Mouse (Mus musculus) frontal cortex, adult 2 months (tissue): ENCODE data around the gene Srp54b. TPM values are rescaled to one million over a fixed set of nuclear protein-coding genes. Genes with fewer than 3 reads are reported as not detected.
"Not testable (repeated sequence)": the region's sequence is repeated elsewhere in the genome, so short reads cannot be mapped to it uniquely, and the experiment has no call there.

ENCODE experiments used
- DNase-seq, 2 experiments: peaks; one replicate each; pipeline ENCODE4 v3.0.0; 2022; ENCODE audit warnings: low spot score in 1 of 2; ENCODE audit errors: extremely low spot score in 1 of 2
- polyA plus RNA-seq: library from polyadenylated mRNA; depleted of rRNA; stranded (reverse); fragments of >200 nt; gene quantifications from 2 replicates; pipeline ENCODE4 v1.2.3, GENCODE M21; 2012; rRNA removed

Gene Srp54b
- polyA plus RNA-seq: 30.1 and 32.0 TPM in 2 replicates

- DNase-seq: not testable (repeated sequence)
These were observed at the start of gene Srp54b for GRCm38 (mm10) chr12:55154559-55155448. Gene Srp54b, plus strand, starts transcription at chr12:55155104.

GRCm38 (mm10) chr12:55112616-55113015, 42.3 kb upstream of the Srp54b start:
- not testable (repeated sequence) for DNase-seq

- DNase-seq: not testable (repeated sequence)
These were observed 30.7 kb upstream of the Srp54b start, which contains the start of gene Fam177a for GRCm38 (mm10) chr12:55124242-55124641. Gene Fam177a, plus strand, starts transcription at chr12:55124469.

- not testable (repeated sequence) for DNase-seq
These were observed 30.2 kb upstream of the Srp54b start for GRCm38 (mm10) chr12:55124731-55125130.

GRCm38 (mm10) chr12:55135540-55135939, 19.4 kb upstream of the Srp54b start:
- DNase-seq: not testable (repeated sequence)

GRCm38 (mm10) chr12:55137859-55138258, 17.0 kb upstream of the Srp54b start:
- not testable (repeated sequence) for DNase-seq

GRCm38 (mm10) chr12:55155449-55155783, 512 bp downstream of the Srp54b start:
- DNase-seq: not testable (repeated sequence)

GRCm38 (mm10) chr12:55167034-55167557, 12.2 kb downstream of the Srp54b start:
- DNase-seq: not testable (repeated sequence)

GRCm38 (mm10) chr12:55187686-55188085, 32.8 kb downstream of the Srp54b start:
- not testable (repeated sequence) for DNase-seq

- not testable (repeated sequence) for DNase-seq
These were observed 34.2 kb downstream of the Srp54b start for GRCm38 (mm10) chr12:55189127-55189526.

- not testable (repeated sequence) for DNase-seq
These were observed 44.4 kb downstream of the Srp54b start, which contains the start of gene 1700047I17Rik2 for GRCm38 (mm10) chr12:55199306-55199705. Gene 1700047I17Rik2, plus strand, starts transcription at chr12:55199592.

GRCm38 (mm10) chr12:55199799-55200198, 44.9 kb downstream of the Srp54b start:
- not testable (repeated sequence) for DNase-seq

- not testable (repeated sequence) for DNase-seq
These were observed 58.0 kb downstream of the Srp54b start for GRCm38 (mm10) chr12:55212944-55213343.

GRCm38 (mm10) chr12:55229626-55230519, 75.0 kb downstream of the Srp54b start, which contains the start of gene Srp54c:
Gene Srp54c, plus strand, starts transcription at chr12:55230168.
- DNase-seq: not testable (repeated sequence)

GRCm38 (mm10) chr12:55230520-55230861, 75.6 kb downstream of the Srp54b start:
- not testable (repeated sequence) for DNase-seq

Other genes with a start within 250 kb of the Srp54b start
- gene Gm20403, start 168.6 kb upstream of the Srp54b start, polyA plus RNA-seq: not detected in 2 replicates
- gene Baz1a, start 140.8 kb upstream of the Srp54b start, polyA plus RNA-seq: 2.2 TPM in 2 replicates
- gene 2700097O09Rik, start 75.0 kb upstream of the Srp54b start, polyA plus RNA-seq: 22.5 and 23.9 TPM in 2 replicates
- 68.2 and 87.6 TPM in 2 replicates for gene Srp54a, start 74.8 kb upstream of the Srp54b start, polyA plus RNA-seq
- gene Fam177a, start 30.6 kb upstream of the Srp54b start, polyA plus RNA-seq: 23.7 and 24.9 TPM in 2 replicates
- not detected in 2 replicates for gene 1700047I17Rik2, start 44.5 kb downstream of the Srp54b start, polyA plus RNA-seq
- gene Srp54c, start 75.1 kb downstream of the Srp54b start, polyA plus RNA-seq: 67.5 and 69.3 TPM in 2 replicates
- gene 1110008L16Rik, start 144.5 kb downstream of the Srp54b start, polyA plus RNA-seq: 6.5 and 7.0 TPM in 2 replicates
- 10.2 and 11.9 TPM in 2 replicates for gene Ppp2r3c, start 147.9 kb downstream of the Srp54b start, polyA plus RNA-seq
- 130 and 133 TPM in 2 replicates for gene Psma6, start 229.1 kb downstream of the Srp54b start, polyA plus RNA-seq